Mouse (Mus musculus) kidney, adult 18-20 months (tissue): ENCODE results near the gene Gm5148.

Experiments used
- DNase-seq: peaks from one replicate; pipeline ENCODE4 v3.0.0; 2021

Gene Gm5148

GRCm38 (mm10) chr3:37724171-37724804, at the start of gene Gm5148:
Gene Gm5148 (minus strand): TSS chr3:37724490.
- peak; percentile 93 for DNase-seq

DNA sequence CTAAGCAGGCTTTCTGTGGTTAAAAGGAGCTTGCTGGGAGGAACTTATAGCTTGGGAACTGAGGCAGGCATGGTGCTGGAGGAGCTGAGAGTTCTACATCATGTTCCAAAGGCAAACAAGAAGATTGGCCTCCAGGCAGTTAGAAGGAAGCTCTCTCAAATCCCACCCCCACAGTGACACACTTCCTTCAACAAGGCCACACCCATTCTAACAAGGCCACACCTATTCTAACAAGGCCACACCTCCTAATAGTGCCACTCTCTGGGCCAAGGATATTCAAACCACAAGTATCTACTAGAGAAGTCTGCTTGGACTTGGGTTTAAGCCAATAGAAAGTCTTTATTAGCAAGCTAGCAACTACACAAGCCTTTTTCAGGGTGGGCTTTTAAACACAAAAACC, 46.7 kb upstream of the Gm5148 start:
- DNase-seq, result no peak

DNA sequence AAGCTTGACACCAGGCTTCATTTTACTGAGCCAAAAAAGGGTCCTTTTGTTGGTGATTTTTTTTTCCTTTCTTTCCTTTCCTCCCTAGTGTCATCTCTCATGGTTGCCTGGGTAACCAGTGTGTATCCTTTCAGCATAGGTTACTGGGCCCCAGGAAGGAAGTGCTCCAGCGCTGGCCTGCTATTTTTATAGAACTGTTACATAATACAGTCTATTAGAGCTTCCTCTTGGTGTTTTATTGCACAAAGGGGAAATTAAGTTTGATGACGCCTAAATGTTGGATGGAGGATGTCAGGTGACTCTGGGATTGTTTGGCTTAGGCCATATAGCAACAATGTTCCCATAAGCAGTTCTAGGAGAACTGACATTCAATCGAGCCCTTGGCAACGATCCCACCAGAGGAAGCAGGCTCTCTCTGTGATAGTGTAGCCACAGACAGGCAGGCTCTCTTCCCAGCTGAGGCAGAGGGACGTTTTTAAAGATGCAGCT, 45.0 kb upstream of the Gm5148 start:
- DNase-seq, result peak; percentile 62

DNA sequence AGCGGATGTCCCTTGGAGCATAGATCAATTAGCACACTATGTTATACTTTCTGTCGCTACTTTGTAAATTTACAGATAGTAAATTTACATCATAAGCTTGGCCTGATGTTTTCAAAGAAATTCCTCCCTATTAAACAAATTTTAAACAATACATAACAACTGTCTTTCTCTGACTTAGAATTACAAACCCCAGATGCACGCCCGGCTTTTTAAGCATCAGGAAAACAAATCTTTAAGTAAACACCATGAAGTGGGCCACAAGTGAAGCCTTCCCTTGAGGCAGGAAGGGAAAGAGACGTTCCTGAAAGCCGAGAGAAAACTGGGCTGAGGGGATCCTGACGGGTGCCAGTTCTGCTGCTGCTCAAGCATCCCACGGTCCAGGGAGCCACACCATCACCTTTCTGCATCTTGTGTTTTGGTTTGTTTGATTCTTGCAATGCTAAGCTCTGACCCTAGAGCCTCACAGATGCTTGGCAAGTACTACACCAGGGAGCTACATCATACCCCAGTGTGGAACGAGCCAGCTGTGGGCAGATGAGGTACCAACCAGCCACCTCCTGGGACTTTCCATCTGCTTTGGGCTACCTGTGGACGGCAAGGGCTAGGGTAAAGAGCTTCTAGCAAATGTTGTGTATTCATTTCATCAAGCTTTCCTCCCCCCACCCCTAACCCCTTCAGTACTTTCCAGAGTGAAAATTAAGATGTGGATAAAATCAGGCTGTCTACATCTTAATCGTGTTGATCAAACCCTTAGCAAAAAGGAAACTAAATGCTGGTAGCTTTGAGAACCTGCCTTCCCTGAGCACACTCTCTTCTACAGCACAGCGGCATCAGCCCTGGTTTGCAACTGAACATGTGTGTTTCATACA, 43.1 kb upstream of the Gm5148 start:
- no peak for DNase-seq

DNA sequence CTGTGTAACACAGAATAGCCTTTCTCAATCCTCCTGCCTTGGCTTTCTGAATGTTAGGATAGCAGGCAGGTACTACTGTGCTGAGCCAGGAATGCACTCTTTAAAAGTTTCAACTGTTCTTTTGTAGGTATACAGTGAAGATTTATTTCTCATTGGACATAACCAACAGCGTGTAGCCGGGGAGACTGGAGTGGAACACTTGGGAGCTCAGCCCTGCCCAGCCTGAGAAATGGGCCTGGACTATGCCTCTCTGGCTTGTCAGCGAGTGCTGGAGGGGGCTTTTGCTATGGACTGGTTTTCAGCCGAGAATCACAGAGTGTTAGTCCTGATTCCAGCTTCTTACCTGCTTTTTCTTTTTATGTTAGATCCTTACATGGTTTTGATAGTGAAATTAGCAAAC, 42.3 kb upstream of the Gm5148 start:
- DNase-seq, result no peak

GRCm38 (mm10) chr3:37765971-37766370, 41.7 kb upstream of the Gm5148 start:
- no peak for DNase-seq

DNA sequence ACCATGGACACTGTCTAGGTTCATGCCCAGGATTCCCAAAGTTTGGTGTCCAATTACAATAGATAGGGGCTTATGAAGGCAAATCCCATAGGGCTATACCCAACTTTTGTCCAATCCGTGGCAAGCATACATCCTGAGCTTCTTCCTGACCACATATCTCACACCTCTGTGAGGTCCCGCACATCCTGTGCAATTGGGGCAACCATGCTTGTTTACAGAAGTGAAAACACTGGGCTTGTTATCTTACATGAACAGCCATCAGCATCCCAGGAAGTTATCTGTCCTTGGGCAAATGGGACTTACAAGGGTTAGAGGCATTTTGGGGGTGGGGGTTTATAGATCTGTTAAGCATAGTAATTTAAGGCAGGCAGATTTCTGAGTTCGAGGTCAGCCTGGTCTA, 41.0 kb upstream of the Gm5148 start:
- no peak for DNase-seq

DNA sequence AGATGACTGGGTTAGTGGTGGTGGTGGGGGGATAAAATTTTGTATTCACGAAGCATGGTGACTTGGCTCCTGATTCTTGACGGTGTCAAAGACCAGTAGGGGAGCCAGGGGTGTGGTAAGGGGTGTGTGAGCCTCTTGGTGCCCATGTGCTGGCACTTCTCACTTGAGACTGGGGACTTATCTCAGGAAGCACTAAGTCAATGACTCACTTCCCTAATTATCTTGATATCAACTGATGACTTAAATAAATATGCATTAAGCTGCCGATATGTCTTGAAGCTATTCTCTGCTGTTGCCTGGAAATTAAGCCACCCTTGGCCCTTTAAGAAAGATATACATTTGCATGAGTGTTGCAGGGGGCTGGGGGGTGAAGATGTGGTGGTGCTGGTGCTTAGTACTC, 38.0 kb upstream of the Gm5148 start:
- no peak for DNase-seq

GRCm38 (mm10) chr3:37761741-37762140, 37.5 kb upstream of the Gm5148 start:
- DNase-seq, result no peak

- DNase-seq, result no peak
Measured at GRCm38 (mm10) chr3:37760866-37761265, 36.6 kb upstream of the Gm5148 start.

- DNase-seq, result peak; percentile 32
Measured at GRCm38 (mm10) chr3:37758611-37759322, 34.5 kb upstream of the Gm5148 start.

DNA sequence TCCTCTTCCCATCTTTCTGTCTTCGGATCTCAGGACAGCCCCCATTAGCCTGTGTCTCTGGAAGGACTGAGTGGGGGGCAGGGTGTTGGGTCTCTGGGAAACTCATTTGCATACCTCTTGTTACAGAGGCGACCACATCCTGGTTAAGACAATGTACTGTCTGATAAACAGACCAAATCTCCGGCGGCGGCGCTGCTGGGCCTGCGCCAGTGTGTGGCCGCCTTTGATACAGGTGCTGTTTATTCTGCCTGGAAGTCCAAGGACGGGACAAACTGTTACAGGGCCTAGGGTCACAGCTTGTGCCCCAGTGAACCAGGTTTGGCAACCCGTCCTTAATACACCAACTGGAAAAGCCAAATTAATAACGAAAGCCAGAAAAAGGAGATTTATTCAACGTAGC, 33.8 kb upstream of the Gm5148 start:
- DNase-seq, result peak; percentile 62

GRCm38 (mm10) chr3:37757613-37758012, 33.3 kb upstream of the Gm5148 start:
- DNase-seq, result no peak

DNA sequence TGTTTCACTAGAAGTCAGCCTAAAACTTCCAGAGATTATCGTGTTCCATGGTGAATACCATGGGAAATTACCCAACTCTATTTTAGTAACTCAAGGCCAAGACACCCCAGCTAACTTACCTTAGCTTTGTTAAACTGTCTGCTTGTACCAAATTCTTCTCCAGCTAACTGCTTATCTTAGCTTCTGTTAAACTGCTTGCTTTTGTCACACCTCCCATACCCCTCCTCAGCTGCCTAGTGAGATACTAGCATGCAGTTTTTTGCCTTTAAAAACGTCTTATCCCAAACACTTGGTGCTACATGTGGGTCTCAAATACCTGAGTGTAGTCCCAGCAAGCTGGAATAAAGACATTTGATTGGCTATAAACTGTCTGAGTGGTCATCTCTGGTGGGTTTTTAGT, 31.7 kb upstream of the Gm5148 start:
- DNase-seq, result no peak

- no peak for DNase-seq
Measured at GRCm38 (mm10) chr3:37754639-37755038, 30.3 kb upstream of the Gm5148 start.

DNA sequence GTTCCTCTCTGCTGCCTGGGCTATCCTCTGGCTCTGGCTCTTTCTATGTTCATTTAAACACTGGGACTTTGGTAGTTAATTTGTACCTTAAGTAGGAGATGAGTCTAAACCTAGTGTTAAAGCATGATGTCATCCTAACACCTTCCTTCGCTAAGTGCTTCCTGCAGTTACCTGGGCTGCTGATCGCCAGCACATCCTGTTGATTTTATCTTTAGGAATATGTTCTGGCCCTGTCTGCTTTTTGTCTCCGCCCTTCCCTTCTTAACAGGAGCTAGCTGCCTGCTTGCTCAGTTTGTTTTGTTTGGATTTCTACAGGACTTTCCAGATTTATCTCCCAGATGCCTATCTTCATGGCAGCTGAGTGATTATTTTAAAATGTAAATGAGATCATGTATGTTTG, 28.9 kb upstream of the Gm5148 start:
- no peak for DNase-seq

DNA sequence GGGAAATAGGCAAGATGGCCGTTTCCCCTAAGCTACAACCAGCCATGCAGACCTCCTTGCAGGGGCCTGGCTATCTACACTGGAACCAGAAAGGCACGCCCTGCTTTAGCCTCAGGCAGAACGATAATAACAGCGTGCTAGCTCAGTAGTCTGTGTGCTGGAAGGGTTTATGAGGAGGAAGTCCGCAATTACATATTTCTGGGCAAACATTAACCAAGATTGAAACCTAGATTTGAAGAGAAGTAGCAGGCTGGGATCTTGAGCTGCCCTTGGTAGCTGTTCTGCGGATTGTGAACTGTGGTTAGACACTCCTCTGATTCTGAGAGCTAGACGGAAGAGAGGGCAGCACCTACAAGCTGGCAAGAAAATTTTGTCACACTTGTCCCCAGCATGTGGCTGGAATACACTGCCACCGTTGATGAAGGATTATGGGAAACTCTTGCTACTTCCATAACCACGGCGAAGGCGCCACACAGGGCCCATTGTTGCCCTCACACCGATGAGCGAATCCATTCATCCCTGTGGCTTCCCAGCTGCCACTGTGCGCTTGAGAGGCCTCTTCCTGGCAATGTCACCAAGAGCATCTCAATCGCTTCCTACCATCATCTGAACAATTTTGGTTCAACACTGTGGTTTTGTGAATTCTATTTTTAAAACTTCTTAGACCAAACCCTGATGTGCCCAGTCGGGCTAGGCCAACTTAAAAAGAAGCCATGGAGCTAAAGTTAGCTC, 23.9 kb upstream of the Gm5148 start:
- peak; percentile 53 for DNase-seq

DNA sequence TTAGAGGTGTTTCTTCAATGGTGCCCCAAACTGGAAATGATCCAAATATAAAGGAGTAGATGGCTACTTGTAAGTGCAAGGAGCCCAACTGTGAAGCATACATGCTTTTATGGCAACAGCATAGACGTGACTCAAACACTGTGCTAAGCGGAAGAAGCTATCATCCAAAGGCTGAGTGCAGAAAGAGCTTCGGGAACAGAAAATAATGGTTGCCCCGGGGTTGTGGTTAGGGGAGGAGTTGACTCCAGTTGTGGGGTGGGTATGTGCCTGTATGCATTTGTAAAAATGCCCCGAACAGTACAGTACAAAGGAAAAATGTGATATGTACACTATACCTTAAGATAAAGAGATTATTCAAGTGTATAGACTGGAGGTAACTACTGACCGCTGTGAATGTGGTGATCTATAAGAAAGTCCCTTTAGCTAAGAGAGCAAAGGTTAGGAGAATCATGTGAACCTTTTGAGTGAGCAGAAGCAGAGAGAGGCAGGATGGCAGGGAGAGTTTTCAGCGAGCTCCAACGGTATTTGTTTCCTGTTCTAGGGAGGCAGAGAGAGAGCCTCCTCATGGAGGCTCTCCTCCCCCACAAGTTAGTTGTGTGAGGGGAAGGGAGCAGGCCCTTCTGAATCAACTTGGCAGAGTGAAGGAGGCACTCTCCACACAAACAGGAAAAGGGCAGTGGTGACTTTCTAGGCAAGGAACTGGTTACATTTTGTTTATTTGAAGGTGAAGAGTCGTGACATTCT, 23.1 kb upstream of the Gm5148 start:
- DNase-seq, result no peak

GRCm38 (mm10) chr3:37744050-37744449, 19.8 kb upstream of the Gm5148 start:
- no peak for DNase-seq

DNA sequence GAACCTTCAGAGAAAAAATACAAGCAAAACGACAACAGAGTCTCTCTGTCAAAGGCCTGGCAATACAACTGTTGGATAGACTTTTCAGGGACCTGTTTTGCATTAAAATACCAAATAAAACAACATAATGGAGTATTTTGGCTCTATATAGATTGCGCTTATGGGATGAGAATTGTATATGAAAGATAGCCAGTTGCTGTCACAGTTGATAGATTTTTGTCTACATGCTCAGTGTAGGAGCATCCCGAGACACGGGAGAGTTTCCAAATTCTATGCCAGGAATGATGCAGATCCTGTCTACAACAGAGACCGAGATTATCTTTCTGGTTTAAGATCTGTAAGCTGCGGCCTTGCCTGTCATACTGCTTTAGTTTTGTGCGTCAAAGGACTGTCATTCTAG, 15.7 kb upstream of the Gm5148 start:
- DNase-seq, result no peak

DNA sequence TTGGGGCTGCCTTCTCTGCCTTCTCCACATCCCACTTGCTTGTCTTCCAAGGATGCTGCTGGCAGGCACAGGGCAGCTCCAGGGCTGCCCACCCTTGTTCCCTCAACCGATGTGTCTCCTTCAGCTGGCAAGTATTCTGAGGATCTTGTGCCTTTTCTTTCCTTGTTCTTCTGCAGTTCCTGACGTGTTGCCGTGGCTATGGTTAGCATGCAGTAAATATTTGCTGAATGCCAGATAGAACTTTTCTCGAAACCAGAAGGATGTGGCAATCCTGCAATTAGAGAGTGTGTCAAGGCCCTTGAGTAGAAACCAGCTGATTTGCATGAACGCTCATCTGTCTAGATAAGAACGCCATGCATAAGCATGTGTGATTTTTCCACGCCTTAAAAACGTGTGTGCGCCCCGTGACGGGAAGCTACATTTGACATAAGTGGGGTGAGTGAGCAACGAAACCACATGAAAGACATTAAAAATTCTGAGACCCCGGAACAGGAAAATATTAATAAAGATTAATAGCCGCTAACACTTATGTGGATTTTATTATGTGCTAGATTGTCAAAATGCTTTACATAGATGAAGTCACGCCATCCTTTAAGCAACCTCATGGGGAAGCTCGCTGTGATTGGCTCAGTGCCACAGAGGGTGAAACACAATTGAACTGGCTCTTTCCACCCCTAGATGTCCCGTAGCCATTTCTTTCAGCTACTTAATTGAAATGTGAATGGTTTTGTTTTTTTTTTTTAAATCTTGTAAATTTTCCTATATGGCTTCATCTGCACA, 14.1 kb upstream of the Gm5148 start:
- no peak for DNase-seq
